Mouse (Mus musculus): Measurements from ENCODE around the gene Ccdc177.

Gene Ccdc177

GRCm38 (mm10) chr12:80736464-80737282 is 23.8 kb downstream of the Ccdc177 start:
- DNase-seq (ENCODE audit: low spot score in 2 of 2): peak; percentile 14 to 19

- no peak for DNase-seq (ENCODE audit: low spot score in 2 of 2)
These were observed 25.7 kb downstream of the Ccdc177 start for GRCm38 (mm10) chr12:80734526-80735470.

- DNase-seq (ENCODE audit: low spot score in 2 of 2): no peak
These were observed 29.9 kb downstream of the Ccdc177 start for GRCm38 (mm10) chr12:80730567-80730966.

GRCm38 (mm10) chr12:80729758-80730530 is 30.5 kb downstream of the Ccdc177 start:
- DNase-seq (ENCODE audit: low spot score in 2 of 2): no peak

GRCm38 (mm10) chr12:80728814-80729213 is 31.7 kb downstream of the Ccdc177 start:
- no peak for DNase-seq (ENCODE audit: low spot score in 2 of 2)

- DNase-seq (ENCODE audit: low spot score in 2 of 2): no peak
These were observed 32.3 kb downstream of the Ccdc177 start for GRCm38 (mm10) chr12:80728207-80728606.

GRCm38 (mm10) chr12:80724853-80725559 is 35.5 kb downstream of the Ccdc177 start:
- DNase-seq (ENCODE audit: low spot score in 2 of 2): peak; percentile 52 to 61

- DNase-seq (ENCODE audit: low spot score in 2 of 2): no peak
These were observed 39.0 kb downstream of the Ccdc177 start for GRCm38 (mm10) chr12:80721458-80721857.

GRCm38 (mm10) chr12:80720507-80720906 is 40.0 kb downstream of the Ccdc177 start:
- DNase-seq (ENCODE audit: low spot score in 2 of 2): no peak

GRCm38 (mm10) chr12:80719141-80719540 is 41.3 kb downstream of the Ccdc177 start:
- DNase-seq (ENCODE audit: low spot score in 2 of 2): no peak

- DNase-seq (ENCODE audit: low spot score in 2 of 2): no peak
These were observed 44.6 kb downstream of the Ccdc177 start for GRCm38 (mm10) chr12:80715915-80716314.

- no peak for DNase-seq (ENCODE audit: low spot score in 2 of 2)
These were observed 53.4 kb downstream of the Ccdc177 start for GRCm38 (mm10) chr12:80706915-80707604.

GRCm38 (mm10) chr12:80706208-80706914 is 54.1 kb downstream of the Ccdc177 start:
- no peak for DNase-seq (ENCODE audit: low spot score in 2 of 2)

All from spleen, postnatal 36 days (tissue).